Mouse (Mus musculus) B cell, adult 62 days (primary cell): Measurements from ENCODE around the gene Mup12. TPM values are rescaled to one million over a fixed set of nuclear protein-coding genes. Genes with fewer than 3 reads are reported as not detected.

Experiments
- total RNA-seq: library from RNA; stranded (reverse); gene quantifications from 4 replicates; pipeline ENCODE4 v1.2.4, GENCODE M21; 2023

The Mup12 gene
- not detected in 4 replicates for total RNA-seq

DNA sequence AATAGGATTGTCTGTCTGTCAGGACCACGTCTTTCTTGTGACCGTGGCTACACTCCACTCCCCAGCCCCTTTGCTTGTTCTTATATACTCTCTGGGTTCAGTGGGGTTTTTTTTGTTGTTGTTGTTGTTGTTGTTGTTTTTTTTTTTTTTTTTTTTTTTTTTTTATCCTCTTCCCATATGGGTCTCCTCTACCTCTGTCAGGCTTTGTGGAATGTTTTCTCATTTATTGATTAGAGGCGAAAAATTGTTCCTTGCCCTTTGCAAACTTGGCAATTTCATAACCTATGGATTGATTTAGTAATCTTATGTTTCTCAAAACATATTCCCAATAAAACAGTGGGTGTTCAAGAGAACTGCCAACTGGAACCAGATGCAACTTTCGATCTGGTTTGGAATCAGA, at the start of gene Mup12:
Mup12 (minus strand) TSS at position 101 of the 400 bp plus-strand sequence.

Other genes with a start within 250 kb of the Mup12 start
- gene Mup1, start 239.4 kb downstream of the Mup12 start, total RNA-seq, result not detected in 4 replicates
- not detected in 4 replicates for gene Mup10, start 159.1 kb downstream of the Mup12 start, total RNA-seq
- gene Mup11, start 78.9 kb downstream of the Mup12 start, total RNA-seq, result not detected in 4 replicates
- not detected in 4 replicates for gene Mup22, start 80.1 kb upstream of the Mup12 start, total RNA-seq